Mouse (Mus musculus) bone marrow, adult 2 months (tissue): Measurements from ENCODE around the gene Gorasp1. TPM values are rescaled to one million over a fixed set of nuclear protein-coding genes. Genes with fewer than 3 reads are reported as not detected.

ENCODE experiments used
- H3K27ac ChIP-seq: fragments of 200-500 bp; 2 replicates; pipeline ENCODE4 v1.5.1; 2012; ENCODE audit warnings: low read depth, mild to moderate bottlenecking, control low read depth, inconsistent platforms, low read length; ENCODE audit not compliant: control insufficient read depth, poor library complexity, insufficient read depth
- H3K4me1 ChIP-seq: fragments of 200-500 bp; 2 replicates; pipeline ENCODE4 v1.6.1; 2011; ENCODE audit warnings: low read length; ENCODE audit not compliant: control insufficient read depth, insufficient read depth
- H3K4me3 ChIP-seq: fragments of 200-500 bp; replicated peaks from 2 replicates; pipeline ENCODE3; 2011; ENCODE audit warnings: mild to moderate bottlenecking, low read depth, low read length, control low read depth; ENCODE audit not compliant: control insufficient read depth
- CTCF ChIP-seq: fragments of 200-500 bp; IDR thresholded peaks from 2 replicates; pipeline ENCODE4 v1.5.1; 2011; ENCODE audit warnings: low read length, control low read depth; ENCODE audit not compliant: control insufficient read depth, insufficient read depth
- POLR2A ChIP-seq: fragments of 200-500 bp; IDR thresholded peaks from 2 replicates; pipeline ENCODE4 v1.6.1; 2011; ENCODE audit warnings: low read depth, mild to moderate bottlenecking, control low read depth, low read length, borderline replicate concordance; ENCODE audit not compliant: control insufficient read depth
- WGBS: fragments of 180-500 bp; shearing (Covaris S2); methylation state at CpG from one replicate; pipeline ENCODE4 v1.1.7; 2018; 5-methylcytosine and 5-hydroxymethylcytosine counted together
- polyA plus RNA-seq: library from polyadenylated mRNA; stranded (reverse); fragments of >200 nt; gene quantifications from 2 replicates; pipeline ENCODE4 v1.2.4, GENCODE M21; 2011; ENCODE audit warnings: low replicate concordance; ENCODE audit not compliant: missing spikeins, insufficient read depth, insufficient read length

The Gorasp1 gene
- polyA plus RNA-seq, 1 experiment = 4.6 TPM

GRCm38 (mm10) chr9:119948804-119949203 lies 11.4 kb upstream of the Gorasp1 start:
- 5% methylated on average over 3 of the region's 3 CpGs for WGBS
- Histone ChIP-seq H3K4me3 (no peak overlapping the region), H3K4me1 (no peaks in the 10 kb centered on the region), H3K27ac (peak overlapping the region; percentile 29; the same call in 1 of the 2 replicates)
- TF ChIP-seq POLR2A (no peak), CTCF (no peak)

- Histone ChIP-seq H3K4me1 (no peaks in the 10 kb centered on the region; the same call in 1 of the 2 replicates), H3K27ac (no peak overlapping the region), H3K4me3 (no peak overlapping the region)
- TF ChIP-seq POLR2A (no peak), CTCF (peak; percentile 70)
- WGBS = 79% methylated on average over 12 of the region's 12 CpGs
These were observed 8.0 kb upstream of the Gorasp1 start for GRCm38 (mm10) chr9:119945173-119945900.

- TF ChIP-seq CTCF = no peak
- TF ChIP-seq POLR2A = no peak
- whole genome bisulfite sequencing = 20% methylated on average over 1 of the region's 1 CpGs
- no peak overlapping the region for H3K4me3 ChIP-seq
- H3K27ac ChIP-seq = peak overlapping the region; percentile 13
- H3K4me1 ChIP-seq = no peaks in the 10 kb centered on the region; the same call in 1 of the 2 replicates
These were observed 6.0 kb upstream of the Gorasp1 start for GRCm38 (mm10) chr9:119943326-119943725.

- peaks cover 4% of the 10 kb centered on the region for H3K4me1 ChIP-seq
- TF ChIP-seq CTCF (no peak), POLR2A (no peak)
- no peak overlapping the region for H3K27ac ChIP-seq
- 85% methylated on average over 14 of the region's 14 CpGs for WGBS
- H3K4me3 ChIP-seq = no peak overlapping the region
These were observed 4.5 kb upstream of the Gorasp1 start for GRCm38 (mm10) chr9:119941861-119942260.

GRCm38 (mm10) chr9:119941407-119941806 lies 4.0 kb upstream of the Gorasp1 start:
- no peak overlapping the region for H3K27ac ChIP-seq
- TF ChIP-seq CTCF (no peak), POLR2A (no peak)
- peaks cover 4% of the 10 kb centered on the region for H3K4me1 ChIP-seq
- 71% methylated on average over 5 of the region's 5 CpGs for WGBS
- no peak overlapping the region for H3K4me3 ChIP-seq

- peaks cover 4% of the 10 kb centered on the region for H3K4me1 ChIP-seq
- no peak overlapping the region for H3K4me3 ChIP-seq
- 89% methylated on average over 10 of the region's 10 CpGs for WGBS
- no peak for TF ChIP-seq CTCF
- no peak for TF ChIP-seq POLR2A
- H3K27ac ChIP-seq = no peak overlapping the region
These were observed 2.3 kb upstream of the Gorasp1 start for GRCm38 (mm10) chr9:119939646-119940045.

- no peak overlapping the region for H3K4me3 ChIP-seq
- H3K4me1 ChIP-seq = peaks cover 4% of the 10 kb centered on the region
- no peak for TF ChIP-seq CTCF
- TF ChIP-seq POLR2A = no peak
- 22% methylated on average over 4 of the region's 4 CpGs for WGBS
- H3K27ac ChIP-seq = no peak overlapping the region
These were observed 1.1 kb upstream of the Gorasp1 start for GRCm38 (mm10) chr9:119938496-119938895.

- no peak overlapping the region for H3K27ac ChIP-seq
- H3K4me1 ChIP-seq = peaks cover 4% of the 10 kb centered on the region
- H3K4me3 ChIP-seq = no peak overlapping the region
- 89% methylated on average over 6 of the region's 6 CpGs for WGBS
- TF ChIP-seq CTCF = no peak
- TF ChIP-seq POLR2A = no peak
These were observed 3.7 kb downstream of the Gorasp1 start for GRCm38 (mm10) chr9:119933675-119934074.

- Histone ChIP-seq H3K27ac (no peak overlapping the region), H3K4me3 (no peak overlapping the region), H3K4me1 (no peaks in the 10 kb centered on the region)
- WGBS = 85% methylated on average over 12 of the region's 12 CpGs
- TF ChIP-seq POLR2A = no peak
- TF ChIP-seq CTCF = no peak
These were observed 5.0 kb downstream of the Gorasp1 start for GRCm38 (mm10) chr9:119932358-119932757.
